Mouse (Mus musculus): Measurements from ENCODE around the gene Nabp1. TPM values are rescaled to one million over a fixed set of nuclear protein-coding genes. Genes with fewer than 3 reads are reported as not detected.

Gene Nabp1
- polyA plus RNA-seq, 1 experiment from 2014 or later: 8.8 TPM

DNA sequence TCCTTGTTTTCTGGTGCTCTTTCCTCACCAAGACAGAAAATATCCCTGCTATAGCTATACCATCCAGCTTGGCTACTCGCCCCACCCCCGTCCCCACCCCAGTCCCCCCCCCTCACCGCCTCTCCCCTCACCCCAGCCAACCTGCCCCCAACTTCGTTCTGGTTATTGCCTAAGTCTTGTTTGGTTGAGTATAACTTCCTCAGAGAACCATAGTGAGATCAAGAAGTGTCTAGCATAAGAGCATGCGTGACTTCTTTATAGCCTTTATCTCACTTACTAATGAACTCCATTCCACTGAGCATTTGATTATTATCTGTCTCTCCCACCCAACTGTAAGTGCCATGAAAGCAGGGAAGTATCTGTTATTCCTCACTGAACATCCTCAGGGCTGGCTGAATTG is 24.1 kb upstream of the Nabp1 start:
- no peak overlapping the region for H3K27ac ChIP-seq (ENCODE audit: low read depth, low read length)
- no peak overlapping the region for H3K4me3 ChIP-seq (ENCODE audit: low read depth, low read length)
- H3K4me1 ChIP-seq (ENCODE audit: control insufficient read depth, insufficient read depth, low read length): no peaks in the 10 kb centered on the region
- H3K9ac ChIP-seq (ENCODE audit: low read length): no peak overlapping the region
- no peaks in the 10 kb centered on the region for H3K36me3 ChIP-seq (ENCODE audit: control insufficient read depth, insufficient read depth, low read length)
- WGBS: 80% methylated on average over 5 of the region's 5 CpGs
- ATAC-seq (ENCODE audit: insufficient read depth, low FRiP score, low TSS enrichment) (no peak), DNase-seq (ENCODE audit: low spot score) (no peak)
- H3K4me2 ChIP-seq (ENCODE audit: low read depth): no peak overlapping the region
- no peaks in the 10 kb centered on the region for H3K9me3 ChIP-seq (ENCODE audit: control insufficient read depth, low read length)
- no peaks in the 10 kb centered on the region for H3K27me3 ChIP-seq (ENCODE audit: control insufficient read depth, insufficient read depth, low read length)

DNA sequence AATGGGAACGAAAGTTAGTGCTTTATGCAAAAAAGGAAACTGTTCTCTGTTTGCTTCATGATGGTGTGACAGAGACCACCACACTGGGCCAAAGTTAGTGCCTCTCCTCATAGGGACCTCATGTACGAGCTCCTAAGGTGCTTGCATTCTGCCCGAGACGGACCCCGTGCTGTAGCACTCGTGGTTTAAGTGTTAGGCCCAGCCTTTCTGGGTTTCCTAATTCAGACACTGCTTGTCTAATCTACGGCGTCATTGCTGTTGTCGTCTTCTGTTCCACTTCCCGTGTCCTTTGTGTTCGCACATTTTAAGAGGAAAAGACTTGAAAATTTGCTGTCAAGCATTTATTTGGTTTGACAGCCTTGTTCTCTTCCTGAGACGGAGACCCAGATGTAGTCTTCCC is 23.0 kb upstream of the Nabp1 start:
- Histone ChIP-seq H3K4me2 (ENCODE audit: low read depth) (no peak overlapping the region), H3K27me3 (ENCODE audit: control insufficient read depth, insufficient read depth, low read length) (no peaks in the 10 kb centered on the region), H3K4me3 (ENCODE audit: low read depth, low read length) (no peak overlapping the region), H3K9me3 (ENCODE audit: control insufficient read depth, low read length) (no peaks in the 10 kb centered on the region), H3K4me1 (ENCODE audit: control insufficient read depth, insufficient read depth, low read length) (no peaks in the 10 kb centered on the region), H3K9ac (ENCODE audit: low read length) (no peak overlapping the region), H3K36me3 (ENCODE audit: control insufficient read depth, insufficient read depth, low read length) (no peaks in the 10 kb centered on the region), H3K27ac (ENCODE audit: low read depth, low read length) (no peak overlapping the region)
- WGBS: 92% methylated on average over 12 of the region's 12 CpGs
- ATAC-seq (ENCODE audit: insufficient read depth, low FRiP score, low TSS enrichment) (no peak), DNase-seq (ENCODE audit: low spot score) (no peak)

DNA sequence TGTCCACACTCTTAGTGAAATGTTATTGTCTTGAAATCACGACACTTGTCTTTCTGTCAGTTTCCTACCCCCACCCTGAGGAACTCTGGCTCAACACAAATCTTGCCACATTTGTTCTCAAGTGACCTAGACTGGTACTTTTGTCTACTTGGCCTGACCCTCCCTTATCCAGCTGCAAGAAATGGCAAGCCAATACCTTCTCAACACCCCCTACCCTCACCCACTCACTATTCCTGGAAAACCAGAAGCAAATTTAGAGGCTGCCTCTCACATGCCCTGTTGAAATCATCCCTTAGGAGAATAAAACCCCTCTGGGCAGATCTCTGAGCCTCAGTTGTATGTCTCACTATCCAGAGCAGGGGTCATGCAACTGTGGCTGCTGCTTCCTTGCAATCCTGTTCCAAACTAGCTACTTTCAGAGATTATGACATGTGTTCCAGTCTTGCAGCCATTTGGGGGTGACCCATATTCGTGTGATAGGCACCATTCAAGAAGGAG is 20.4 kb upstream of the Nabp1 start:
- Histone ChIP-seq H3K9me3 (ENCODE audit: control insufficient read depth, low read length) (no peaks in the 10 kb centered on the region), H3K27me3 (ENCODE audit: control insufficient read depth, insufficient read depth, low read length) (no peaks in the 10 kb centered on the region), H3K4me2 (ENCODE audit: low read depth) (no peak overlapping the region), H3K4me3 (ENCODE audit: low read depth, low read length) (no peak overlapping the region), H3K27ac (ENCODE audit: low read depth, low read length) (no peak overlapping the region), H3K9ac (ENCODE audit: low read length) (no peak overlapping the region), H3K4me1 (ENCODE audit: control insufficient read depth, insufficient read depth, low read length) (no peaks in the 10 kb centered on the region), H3K36me3 (ENCODE audit: control insufficient read depth, insufficient read depth, low read length) (no peaks in the 10 kb centered on the region)
- ATAC-seq (ENCODE audit: insufficient read depth, low FRiP score, low TSS enrichment) (no peak), DNase-seq (ENCODE audit: low spot score) (no peak)
- WGBS: 76% methylated on average over 2 of the region's 2 CpGs

DNA sequence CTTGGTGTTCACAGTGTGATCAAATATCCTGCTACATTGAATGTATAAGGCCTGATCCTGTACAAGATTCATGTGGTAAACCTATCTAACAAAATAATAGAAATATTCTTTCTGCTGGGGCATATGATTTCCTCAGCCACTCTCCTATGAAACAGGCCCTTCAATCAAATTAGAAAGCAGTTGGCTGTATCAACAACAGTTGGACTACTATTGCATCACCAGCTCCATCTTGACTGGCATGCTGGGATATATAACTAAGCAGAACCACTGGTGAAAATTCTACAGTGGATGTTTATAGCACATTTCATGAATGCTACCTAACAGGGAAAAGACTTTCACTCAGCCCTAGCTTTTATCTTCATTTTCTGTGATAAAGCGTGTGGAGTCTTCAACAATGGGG is 17.9 kb upstream of the Nabp1 start:
- ATAC-seq (ENCODE audit: insufficient read depth, low FRiP score, low TSS enrichment): no peak
- no peak for DNase-seq (ENCODE audit: low spot score)

DNA sequence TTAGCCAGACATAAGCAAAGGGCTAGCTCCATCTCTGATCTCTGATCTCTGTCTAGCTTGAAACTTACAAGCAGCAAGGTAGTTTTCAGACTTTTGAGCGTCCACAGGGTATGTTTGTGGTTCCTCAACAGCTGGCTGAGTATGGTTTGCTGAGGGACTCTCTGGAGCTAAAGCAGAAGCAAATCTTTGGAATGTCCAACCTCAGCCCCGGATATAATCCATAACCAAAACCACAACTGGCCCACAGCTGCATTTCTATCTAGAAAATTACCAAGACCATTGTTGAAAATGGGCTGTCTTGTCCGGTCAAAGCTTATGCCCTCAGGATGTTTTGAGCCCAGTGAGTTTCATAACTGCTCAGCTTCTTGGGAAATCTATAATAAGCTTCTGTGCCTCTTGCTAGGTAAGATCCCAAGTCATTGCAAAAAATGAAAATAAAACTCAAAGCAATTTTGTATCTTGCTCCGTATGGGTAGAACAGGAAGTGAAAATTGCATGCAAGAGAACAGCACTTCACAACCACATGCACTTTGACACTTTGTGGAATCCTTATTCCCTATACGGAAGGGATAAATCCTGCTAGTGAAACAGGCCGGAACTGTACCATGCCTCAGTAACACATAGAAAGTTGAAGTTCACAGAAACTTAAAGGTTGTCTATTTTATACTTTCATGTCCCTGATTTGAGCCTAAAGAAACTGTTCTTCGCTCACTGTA is 15.5 kb upstream of the Nabp1 start:
- no peak for ATAC-seq (ENCODE audit: insufficient read depth, low FRiP score, low TSS enrichment)
- Histone ChIP-seq H3K27ac (ENCODE audit: low read depth, low read length) (no peak overlapping the region), H3K9ac (ENCODE audit: low read length) (no peak overlapping the region), H3K27me3 (ENCODE audit: control insufficient read depth, insufficient read depth, low read length) (no peaks in the 10 kb centered on the region), H3K4me3 (ENCODE audit: low read depth, low read length) (no peak overlapping the region), H3K36me3 (ENCODE audit: control insufficient read depth, insufficient read depth, low read length) (no peaks in the 10 kb centered on the region), H3K4me1 (ENCODE audit: control insufficient read depth, insufficient read depth, low read length) (no peaks in the 10 kb centered on the region), H3K4me2 (ENCODE audit: low read depth) (no peak overlapping the region), H3K9me3 (ENCODE audit: control insufficient read depth, low read length) (no peaks in the 10 kb centered on the region)
- no peak for DNase-seq (ENCODE audit: low spot score)
- 90% methylated on average over 7 of the region's 7 CpGs for WGBS

More for the DNA sequence above, 17.9 kb upstream of the Nabp1 start:
- H3K27ac ChIP-seq (ENCODE audit: low read depth, low read length): no peak overlapping the region
- no peak overlapping the region for H3K9ac ChIP-seq (ENCODE audit: low read length)
- WGBS: 94% methylated on average over 1 of the region's 1 CpGs
- no peaks in the 10 kb centered on the region for H3K36me3 ChIP-seq (ENCODE audit: control insufficient read depth, insufficient read depth, low read length)
- H3K4me2 ChIP-seq (ENCODE audit: low read depth): no peak overlapping the region
- H3K4me1 ChIP-seq (ENCODE audit: control insufficient read depth, insufficient read depth, low read length): no peaks in the 10 kb centered on the region
- H3K27me3 ChIP-seq (ENCODE audit: control insufficient read depth, insufficient read depth, low read length): no peaks in the 10 kb centered on the region
- H3K4me3 ChIP-seq (ENCODE audit: low read depth, low read length): no peak overlapping the region
- no peaks in the 10 kb centered on the region for H3K9me3 ChIP-seq (ENCODE audit: control insufficient read depth, low read length)

DNA sequence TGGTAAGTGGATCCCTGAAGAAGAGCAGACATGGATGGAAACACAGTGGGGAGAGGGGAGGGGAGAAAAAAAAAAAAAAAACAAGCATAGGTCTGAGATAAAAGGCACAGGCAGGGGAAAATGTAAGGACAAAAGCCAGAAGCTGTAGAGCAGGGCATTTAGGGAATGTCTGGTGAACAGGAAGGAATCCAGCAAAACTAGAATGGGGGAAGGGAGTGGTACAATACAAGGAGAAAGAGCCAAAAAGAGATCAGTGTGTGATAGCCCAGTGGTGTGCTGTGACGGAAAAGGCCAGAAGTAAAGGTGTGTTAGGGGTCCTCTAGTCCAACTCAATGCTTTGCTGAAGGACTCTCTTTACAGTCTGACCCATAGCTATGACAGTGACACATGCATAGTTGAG is 8.1 kb upstream of the Nabp1 start:
- WGBS: 95% methylated on average over 1 of the region's 1 CpGs
- DNase-seq (ENCODE audit: low spot score) (no peak), ATAC-seq (ENCODE audit: insufficient read depth, low FRiP score, low TSS enrichment) (no peak)
- no peaks in the 10 kb centered on the region for H3K9me3 ChIP-seq (ENCODE audit: control insufficient read depth, low read length)
- no peaks in the 10 kb centered on the region for H3K27me3 ChIP-seq (ENCODE audit: control insufficient read depth, insufficient read depth, low read length)
- no peak overlapping the region for H3K27ac ChIP-seq (ENCODE audit: low read depth, low read length)
- no peak overlapping the region for H3K4me3 ChIP-seq (ENCODE audit: low read depth, low read length)
- H3K4me2 ChIP-seq (ENCODE audit: low read depth): no peak overlapping the region
- H3K9ac ChIP-seq (ENCODE audit: low read length): no peak overlapping the region
- H3K4me1 ChIP-seq (ENCODE audit: control insufficient read depth, insufficient read depth, low read length): no peaks in the 10 kb centered on the region
- H3K36me3 ChIP-seq (ENCODE audit: control insufficient read depth, insufficient read depth, low read length): no peaks in the 10 kb centered on the region

DNA sequence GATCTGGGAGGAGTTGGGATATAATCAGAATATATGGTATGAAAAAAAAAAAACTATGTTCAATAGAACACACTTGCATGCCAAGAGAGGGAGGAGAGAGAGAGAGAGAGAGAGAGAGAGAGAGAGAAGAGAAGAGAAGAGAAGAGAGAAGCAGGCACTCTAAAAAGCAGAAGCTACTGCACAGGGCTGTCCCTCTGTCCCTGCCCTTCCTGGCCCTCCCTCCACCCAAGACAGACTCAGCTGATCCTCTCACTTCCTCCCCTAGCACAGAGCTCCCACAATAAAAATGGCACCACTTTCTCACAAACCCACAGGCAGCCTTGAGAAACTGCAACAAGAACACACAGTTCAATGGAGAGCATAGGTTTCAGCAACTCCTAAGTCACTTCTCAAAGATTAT is 2.2 kb upstream of the Nabp1 start:
- no peaks in the 10 kb centered on the region for H3K9me3 ChIP-seq (ENCODE audit: control insufficient read depth, low read length)
- H3K27me3 ChIP-seq (ENCODE audit: control insufficient read depth, insufficient read depth, low read length): no peaks in the 10 kb centered on the region
- no peak overlapping the region for H3K9ac ChIP-seq (ENCODE audit: low read length)
- H3K4me2 ChIP-seq (ENCODE audit: low read depth): no peak overlapping the region
- no peaks in the 10 kb centered on the region for H3K36me3 ChIP-seq (ENCODE audit: control insufficient read depth, insufficient read depth, low read length)
- H3K4me1 ChIP-seq (ENCODE audit: control insufficient read depth, insufficient read depth, low read length): no peaks in the 10 kb centered on the region
- no peak overlapping the region for H3K4me3 ChIP-seq (ENCODE audit: low read depth, low read length)
- no peak overlapping the region for H3K27ac ChIP-seq (ENCODE audit: low read depth, low read length)
- ATAC-seq (ENCODE audit: insufficient read depth, low FRiP score, low TSS enrichment) (no peak), DNase-seq (ENCODE audit: low spot score) (no peak)

DNA sequence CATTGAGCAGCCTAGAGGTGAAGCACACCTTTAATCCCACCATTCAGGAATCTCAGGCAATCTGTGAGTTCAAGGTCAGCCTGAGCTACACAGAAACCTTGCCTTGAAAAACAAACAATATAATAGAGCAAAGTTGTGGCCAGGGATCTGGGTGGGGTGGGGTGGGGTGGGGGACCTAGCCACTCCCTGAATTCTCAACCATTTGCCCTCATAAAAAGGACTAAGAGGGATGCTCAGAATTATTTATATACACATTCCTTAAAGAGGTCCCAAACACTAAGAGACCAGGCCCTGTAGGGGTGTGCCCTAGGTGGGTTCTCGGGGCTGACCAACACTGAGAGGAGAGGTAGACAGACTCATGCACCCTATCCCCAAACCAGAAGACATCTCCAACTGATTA is 1.5 kb upstream of the Nabp1 start:
- H3K27me3 ChIP-seq (ENCODE audit: control insufficient read depth, insufficient read depth, low read length): no peaks in the 10 kb centered on the region
- WGBS: 92% methylated on average over 1 of the region's 1 CpGs
- DNase-seq (ENCODE audit: low spot score) (no peak), ATAC-seq (ENCODE audit: insufficient read depth, low FRiP score, low TSS enrichment) (no peak)
- no peak overlapping the region for H3K27ac ChIP-seq (ENCODE audit: low read depth, low read length)
- H3K4me2 ChIP-seq (ENCODE audit: low read depth): no peak overlapping the region
- H3K4me1 ChIP-seq (ENCODE audit: control insufficient read depth, insufficient read depth, low read length): no peaks in the 10 kb centered on the region
- no peaks in the 10 kb centered on the region for H3K36me3 ChIP-seq (ENCODE audit: control insufficient read depth, insufficient read depth, low read length)
- no peak overlapping the region for H3K4me3 ChIP-seq (ENCODE audit: low read depth, low read length)
- H3K9me3 ChIP-seq (ENCODE audit: control insufficient read depth, low read length): no peaks in the 10 kb centered on the region
- H3K9ac ChIP-seq (ENCODE audit: low read length): no peak overlapping the region

DNA sequence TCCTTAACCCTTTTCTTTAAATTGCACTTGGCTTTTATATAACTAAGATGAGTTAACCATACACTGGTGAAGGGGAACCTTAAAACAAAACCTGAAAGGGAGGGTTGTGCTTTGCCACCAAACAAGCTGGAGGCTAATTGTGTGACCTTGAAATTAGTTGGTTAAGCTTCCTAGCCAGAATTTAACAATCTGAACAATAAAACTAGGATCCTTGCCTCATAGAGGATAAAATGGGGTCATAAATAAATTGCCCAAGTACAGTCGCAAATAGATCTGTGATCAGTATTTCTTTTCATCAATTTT is 753 bp upstream of the Nabp1 start:
- no peaks in the 10 kb centered on the region for H3K27me3 ChIP-seq (ENCODE audit: control insufficient read depth, insufficient read depth, low read length)
- H3K36me3 ChIP-seq (ENCODE audit: control insufficient read depth, insufficient read depth, low read length): no peaks in the 10 kb centered on the region
- H3K9ac ChIP-seq (ENCODE audit: low read length): peak overlapping the region; percentile 37; the same call in 1 of the 2 replicates
- peak overlapping the region; percentile 99 for H3K4me2 ChIP-seq (ENCODE audit: low read depth)
- 74% methylated on average over 1 of the region's 1 CpGs for WGBS
- no peaks in the 10 kb centered on the region for H3K4me1 ChIP-seq (ENCODE audit: control insufficient read depth, insufficient read depth, low read length)
- H3K27ac ChIP-seq (ENCODE audit: low read depth, low read length): no peak overlapping the region
- H3K4me3 ChIP-seq (ENCODE audit: low read depth, low read length): peak overlapping the region; percentile 59
- ATAC-seq (ENCODE audit: insufficient read depth, low FRiP score, low TSS enrichment) (no peak), DNase-seq (ENCODE audit: low spot score) (no peak)
- no peaks in the 10 kb centered on the region for H3K9me3 ChIP-seq (ENCODE audit: control insufficient read depth, low read length)
